Mouse (Mus musculus) thymus, adult 2 months (tissue): ENCODE results near the gene Slc4a4. TPM values are rescaled to one million over a fixed set of nuclear protein-coding genes. Genes with fewer than 3 reads are reported as not detected.
A peak's percentile ranks its signal among the peaks of the same experiment; 100 is the strongest.

ENCODE experiments used
- DNase-seq: peaks from one replicate; pipeline ENCODE4 v3.0.0; 2021
- H3K27ac ChIP-seq: fragments of 200-500 bp; 2 replicates; pipeline ENCODE4 v1.5.1; 2012; ENCODE audit warnings: low read length, control low read depth; ENCODE audit not compliant: control insufficient read depth, insufficient read depth
- H3K27me3 ChIP-seq: fragments of 200-500 bp; 2 replicates; pipeline ENCODE4 v1.6.1; 2012; ENCODE audit warnings: mild to moderate bottlenecking, low read length, moderate library complexity, mixed read lengths; ENCODE audit not compliant: control insufficient read depth, insufficient read depth
- H3K36me3 ChIP-seq: fragments of 200-500 bp; 2 replicates; pipeline ENCODE4 v1.6.1; 2012; ENCODE audit warnings: mild to moderate bottlenecking, low read length, moderate library complexity; ENCODE audit not compliant: control insufficient read depth, insufficient read depth
- H3K4me1 ChIP-seq: fragments of 200-500 bp; replicated peaks from 2 replicates; pipeline ENCODE4 v1.6.1; 2012; ENCODE audit warnings: low read length; ENCODE audit not compliant: control insufficient read depth, insufficient read depth
- H3K4me3 ChIP-seq: fragments of 200-500 bp; 2 replicates; pipeline ENCODE4 v1.5.1; 2012; ENCODE audit warnings: mild to moderate bottlenecking, low read length, control low read depth, moderate library complexity; ENCODE audit not compliant: control insufficient read depth, insufficient read depth
- CTCF ChIP-seq: fragments of 200-500 bp; IDR thresholded peaks from 2 replicates; pipeline ENCODE4 v1.5.1; 2012; ENCODE audit warnings: mild to moderate bottlenecking, control low read depth, low read length, moderate library complexity, borderline replicate concordance; ENCODE audit not compliant: control insufficient read depth, poor library complexity, insufficient read depth; ENCODE audit errors: extremely low read depth
- POLR2A ChIP-seq: fragments of 200-500 bp; IDR thresholded peaks from 2 replicates; pipeline ENCODE4 v1.6.1; 2012; ENCODE audit warnings: mild to moderate bottlenecking, low read length, control low read depth, moderate library complexity; ENCODE audit not compliant: control insufficient read depth, poor library complexity, insufficient read depth; ENCODE audit errors: extremely low read depth
- WGBS: fragments of 180-500 bp; shearing (Covaris S2); methylation state at CpG from one replicate; pipeline ENCODE4 v1.1.7; 2018; 5-methylcytosine and 5-hydroxymethylcytosine counted together
- polyA plus RNA-seq: library from polyadenylated mRNA; depleted of rRNA; stranded (reverse); fragments of >200 nt; gene quantifications from 2 replicates; pipeline ENCODE4 v1.2.3, GENCODE M21; 2012

Slc4a4 gene
- polyA plus RNA-seq, 1 experiment: 2.0 TPM

DNA sequence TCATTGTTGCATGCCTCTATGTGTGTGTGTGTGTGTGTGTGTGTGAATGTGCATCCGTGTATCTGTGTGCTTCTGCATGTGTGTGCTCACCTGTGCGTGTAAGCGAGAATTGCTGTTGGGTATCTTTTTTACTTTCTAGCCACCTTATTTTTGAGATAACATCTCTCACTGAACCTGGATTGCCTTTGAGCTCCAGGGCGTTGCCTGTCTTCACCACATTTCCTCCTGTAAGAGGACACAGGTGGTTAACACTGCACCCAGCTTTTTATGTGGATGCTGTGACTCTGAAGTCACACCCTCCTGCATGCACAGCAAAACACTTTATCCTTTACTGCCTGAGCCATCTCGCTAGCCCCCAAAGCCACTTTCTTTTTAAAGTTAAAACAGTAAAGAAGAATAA, 158.2 kb downstream of the Slc4a4 start:
- no peak overlapping the region for H3K27ac ChIP-seq
- H3K27me3 ChIP-seq: no peaks in the 10 kb centered on the region
- no peaks in the 10 kb centered on the region for H3K36me3 ChIP-seq
- H3K4me1 ChIP-seq: no peaks in the 10 kb centered on the region
- 18% methylated on average over 5 of the region's 5 CpGs for WGBS
- DNase-seq: peak; percentile 11
- no peak for TF ChIP-seq CTCF
- no peak for TF ChIP-seq POLR2A
- no peak overlapping the region for H3K4me3 ChIP-seq

DNA sequence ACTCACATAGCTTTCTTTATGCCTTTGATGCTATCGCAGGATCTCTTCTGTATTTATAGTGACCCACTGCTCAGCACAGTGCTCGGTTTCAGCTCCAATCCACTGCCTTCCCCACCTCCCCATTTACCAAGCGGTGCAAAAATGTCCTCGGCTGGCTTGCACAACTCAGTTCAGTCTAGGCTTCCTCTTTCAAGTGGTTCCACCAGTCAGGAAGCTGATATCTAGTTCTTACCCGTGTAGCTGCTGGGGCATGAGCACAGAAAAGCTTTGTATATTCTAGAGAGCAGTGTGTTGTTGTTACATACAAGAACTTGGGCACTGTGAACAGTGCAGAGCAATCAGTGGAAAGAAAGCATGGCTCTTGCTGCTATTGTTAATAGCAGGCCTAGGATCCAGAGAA, 165.0 kb downstream of the Slc4a4 start:
- H3K4me1 ChIP-seq: peaks cover 3% of the 10 kb centered on the region
- no peaks in the 10 kb centered on the region for H3K27me3 ChIP-seq
- no peak overlapping the region for H3K4me3 ChIP-seq
- WGBS: 30% methylated on average over 5 of the region's 5 CpGs
- no peak for DNase-seq
- H3K36me3 ChIP-seq: no peaks in the 10 kb centered on the region
- H3K27ac ChIP-seq: no peak overlapping the region
- TF ChIP-seq POLR2A: no peak
- TF ChIP-seq CTCF: no peak

DNA sequence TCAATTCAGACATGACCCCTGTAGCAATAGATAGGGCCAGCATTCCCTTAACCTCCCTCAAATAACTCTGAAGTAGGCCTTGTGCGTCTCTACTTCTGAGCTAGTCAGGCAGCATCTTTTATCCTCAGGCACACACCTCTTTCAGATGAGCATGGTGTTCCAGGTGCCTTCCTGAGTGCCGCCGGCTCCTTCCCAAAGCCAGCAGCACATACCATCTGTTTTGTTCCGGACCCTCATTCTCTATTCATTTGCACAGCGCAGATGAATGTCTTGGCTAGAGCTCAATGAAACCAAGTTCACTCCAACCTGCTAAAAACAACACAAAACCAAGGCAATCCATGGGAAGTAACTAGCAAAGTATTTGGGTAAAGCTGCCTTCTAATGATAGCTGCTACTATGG, 165.6 kb downstream of the Slc4a4 start:
- DNase-seq: no peak
- H3K4me1 ChIP-seq: peaks cover 3% of the 10 kb centered on the region
- H3K27ac ChIP-seq: no peak overlapping the region
- no peaks in the 10 kb centered on the region for H3K27me3 ChIP-seq
- TF ChIP-seq CTCF (no peak), POLR2A (no peak)
- no peaks in the 10 kb centered on the region for H3K36me3 ChIP-seq
- no peak overlapping the region for H3K4me3 ChIP-seq
- 98% methylated on average over 5 of the region's 5 CpGs for WGBS

DNA sequence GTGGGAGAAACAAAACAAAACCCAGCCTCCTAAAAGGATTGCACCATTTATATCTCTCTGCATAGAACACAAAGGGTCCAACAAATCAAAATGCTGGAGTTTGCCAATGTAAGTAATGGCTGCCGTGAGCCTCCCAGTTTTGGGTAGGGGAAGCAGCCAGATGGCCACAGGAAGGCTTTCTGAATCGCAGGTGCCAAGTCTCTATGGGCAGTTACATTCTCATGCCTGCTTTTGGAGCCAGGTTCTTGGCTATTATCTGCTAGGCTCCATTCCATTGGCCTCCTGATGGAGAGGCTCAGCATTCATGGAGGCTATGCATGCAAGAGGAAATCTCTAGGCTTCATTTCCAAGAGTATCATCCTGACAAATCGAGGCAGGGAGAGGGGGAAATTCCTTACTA, 169.0 kb downstream of the Slc4a4 start:
- no peaks in the 10 kb centered on the region for H3K27me3 ChIP-seq
- no peak overlapping the region for H3K4me3 ChIP-seq
- H3K27ac ChIP-seq: no peak overlapping the region
- H3K4me1 ChIP-seq: peaks cover 3% of the 10 kb centered on the region
- TF ChIP-seq POLR2A: no peak
- no peak for TF ChIP-seq CTCF
- H3K36me3 ChIP-seq: no peaks in the 10 kb centered on the region
- no peak for DNase-seq
- WGBS: 89% methylated on average over 3 of the region's 3 CpGs

DNA sequence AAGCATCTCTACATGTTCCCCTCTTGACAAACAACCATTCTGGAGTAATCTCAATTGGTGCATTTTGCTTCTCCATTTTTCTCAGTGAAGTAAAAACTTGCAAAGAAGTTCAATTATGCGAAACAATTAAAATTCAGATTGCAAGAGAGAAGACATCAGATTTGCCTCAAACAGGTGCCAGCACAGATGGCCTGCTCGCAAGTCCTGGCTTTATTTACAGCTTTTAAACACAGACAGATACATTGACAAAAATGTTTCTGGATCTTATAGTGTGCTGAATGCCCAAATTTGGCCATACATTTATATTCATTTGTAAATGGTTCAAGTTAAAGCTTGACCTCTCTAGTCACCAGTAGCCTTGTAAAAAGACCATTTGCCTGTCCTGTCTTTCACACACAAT, 169.8 kb downstream of the Slc4a4 start:
- no peak for TF ChIP-seq POLR2A
- H3K27me3 ChIP-seq: no peaks in the 10 kb centered on the region
- H3K36me3 ChIP-seq: no peaks in the 10 kb centered on the region
- DNase-seq: no peak
- H3K27ac ChIP-seq: no peak overlapping the region
- 92% methylated on average over 2 of the region's 2 CpGs for WGBS
- H3K4me1 ChIP-seq: peaks cover 2% of the 10 kb centered on the region
- no peak overlapping the region for H3K4me3 ChIP-seq

DNA sequence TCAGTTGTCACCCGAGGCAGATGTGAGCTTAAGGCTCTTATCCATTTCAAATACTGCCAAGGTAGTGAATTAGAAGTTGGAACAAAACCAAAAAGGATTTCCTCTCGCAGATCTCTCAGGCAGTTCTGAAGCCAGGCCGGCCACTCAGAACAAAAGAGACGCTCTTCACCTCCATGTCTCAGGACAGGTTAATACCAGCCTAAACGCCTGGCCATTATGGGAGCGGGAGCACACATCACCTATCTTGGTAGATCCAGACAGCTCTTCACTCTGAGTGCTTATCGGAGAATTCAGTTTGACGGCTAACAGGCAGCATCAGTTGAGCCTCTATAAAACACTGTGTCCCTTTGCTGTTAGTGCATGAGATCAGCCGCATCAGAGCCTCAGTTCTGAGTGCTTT, 174.5 kb downstream of the Slc4a4 start:
- Histone ChIP-seq H3K4me3 (no peak overlapping the region), H3K27me3 (no peaks in the 10 kb centered on the region), H3K4me1 (no peaks in the 10 kb centered on the region), H3K36me3 (no peaks in the 10 kb centered on the region), H3K27ac (no peak overlapping the region)
- TF ChIP-seq CTCF (no peak), POLR2A (no peak)
- no peak for DNase-seq
- 78% methylated on average over 9 of the region's 9 CpGs for WGBS

DNA sequence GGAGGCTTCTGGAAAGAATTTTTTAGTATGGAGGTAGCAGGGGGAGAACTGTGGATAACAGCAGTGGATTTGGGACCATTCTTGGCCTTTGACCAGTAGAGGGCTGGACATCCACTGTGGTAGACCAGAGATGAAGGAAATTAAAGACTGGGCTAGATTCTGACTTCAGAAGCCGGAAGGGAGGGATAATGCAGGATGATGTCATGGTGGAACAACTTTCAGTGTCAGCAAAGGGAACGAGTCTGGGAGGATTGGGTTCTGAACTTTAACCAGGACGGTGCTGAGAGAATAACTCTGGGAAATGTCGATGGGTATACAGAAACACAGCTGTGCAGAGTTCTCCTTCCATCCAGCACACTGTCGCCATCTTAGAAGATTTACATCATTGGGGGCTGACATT, 175.7 kb downstream of the Slc4a4 start:
- H3K27ac ChIP-seq: no peak overlapping the region
- TF ChIP-seq POLR2A: no peak
- TF ChIP-seq CTCF: no peak
- 96% methylated on average over 5 of the region's 5 CpGs for WGBS
- no peaks in the 10 kb centered on the region for H3K36me3 ChIP-seq
- H3K4me1 ChIP-seq: no peaks in the 10 kb centered on the region
- no peak overlapping the region for H3K4me3 ChIP-seq
- DNase-seq: no peak
- no peaks in the 10 kb centered on the region for H3K27me3 ChIP-seq

DNA sequence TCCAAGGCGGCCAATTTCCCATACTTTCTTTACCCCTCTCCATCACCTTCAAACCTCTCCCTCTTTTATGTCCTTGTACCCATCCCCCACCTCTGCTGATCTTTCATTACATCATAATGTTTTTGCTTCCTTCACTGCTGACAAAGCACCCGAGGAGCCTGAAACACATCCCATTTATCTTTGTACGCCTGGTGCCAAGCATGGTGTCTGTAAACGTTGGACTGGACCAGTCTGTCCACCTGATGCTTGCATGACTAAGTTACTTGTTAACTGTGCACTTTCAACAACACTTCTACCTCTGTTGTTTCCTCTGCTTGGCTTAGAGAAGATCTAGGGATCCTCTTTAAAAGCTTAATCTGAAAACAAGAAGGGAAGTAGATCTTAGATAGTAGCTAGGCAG, 180.5 kb downstream of the Slc4a4 start:
- Histone ChIP-seq H3K36me3 (no peaks in the 10 kb centered on the region), H3K27me3 (no peaks in the 10 kb centered on the region), H3K4me1 (no peaks in the 10 kb centered on the region), H3K4me3 (no peak overlapping the region), H3K27ac (no peak overlapping the region)
- TF ChIP-seq CTCF: no peak
- no peak for DNase-seq
- 83% methylated on average over 4 of the region's 4 CpGs for WGBS
